Mouse (Mus musculus) spleen, adult 2 months (tissue): ENCODE measurements around the gene Tom1l2.

Experiments
- CTCF ChIP-seq: fragments of 200-500 bp; IDR thresholded peaks from 2 replicates; pipeline ENCODE4 v1.5.1; 2011; ENCODE audit warnings: mild to moderate bottlenecking, inconsistent platforms; ENCODE audit not compliant: insufficient read depth, insufficient read length, insufficient replicate concordance; ENCODE audit errors: extremely low read depth
- POLR2A ChIP-seq: fragments of 200-500 bp; IDR thresholded peaks from 2 replicates; pipeline ENCODE4 v1.6.1; 2011; ENCODE audit warnings: low read depth, low read length, inconsistent platforms

- TF ChIP-seq CTCF (no peak), POLR2A (no peak)
Measured at GRCm38 (mm10) chr11:60246077-60246476, 106.6 kb downstream of the Tom1l2 start.
